Mouse (Mus musculus) heart, embryonic 14.5 days (tissue): ENCODE results near the gene Polr3b. TPM values are rescaled to one million over a fixed set of nuclear protein-coding genes. Genes with fewer than 3 reads are reported as not detected.
A peak's percentile ranks its signal among the peaks of the same experiment; 100 is the strongest.

Experiments
- ATAC-seq: fragments of 200-750 bp; cut with Nextera tagmentation; 2 replicates; pipeline ENCODE4 v1.8.0; 2017; ENCODE audit warnings: low read depth, moderate TSS enrichment; ENCODE audit not compliant: insufficient number of reproducible peaks, insufficient read depth, low FRiP score
- H3K27ac ChIP-seq, 2 experiments: fragments of 200-500 bp in 1 of 2; fragments of 300-500 bp in 1 of 2; sonication (generic) in 1 of 2; replicated peaks in 1 of 2; 2 replicates each; pipeline ENCODE4 v1.5.1; 2012 to 2014; ENCODE audit warnings: low read depth in 2 of 2, low read length in 2 of 2, control low read depth in 1 of 2, mild to moderate bottlenecking in 1 of 2, mixed read lengths in 1 of 2; ENCODE audit not compliant: control insufficient read depth in 1 of 2, insufficient read depth in 1 of 2
- H3K27me3 ChIP-seq: fragments of 300-500 bp; sonication (generic); 2 replicates; pipeline ENCODE4 v1.6.1; 2014; ENCODE audit warnings: mild to moderate bottlenecking, low read length, control low read depth; ENCODE audit not compliant: control insufficient read depth, insufficient read depth
- H3K36me3 ChIP-seq: fragments of 300-500 bp; sonication (generic); 2 replicates; pipeline ENCODE4 v1.6.1; 2014; ENCODE audit warnings: mild to moderate bottlenecking, control low read depth, low read length, mixed read lengths; ENCODE audit not compliant: control insufficient read depth, insufficient read depth
- H3K4me1 ChIP-seq, 2 experiments: fragments of 200-500 bp in 1 of 2; fragments of 300-500 bp in 1 of 2; sonication (generic) in 1 of 2; 2 replicates each; pipeline ENCODE4 v1.6.1; 2012 to 2014; ENCODE audit warnings: low read length in 2 of 2, control low read depth in 1 of 2, mixed read lengths in 1 of 2; ENCODE audit not compliant: control insufficient read depth in 2 of 2, insufficient read depth in 2 of 2
- H3K4me2 ChIP-seq: fragments of 300-500 bp; sonication (generic); 2 replicates; pipeline ENCODE4 v1.6.1; 2014; ENCODE audit warnings: mild to moderate bottlenecking, low read length
- H3K4me3 ChIP-seq, 2 experiments: fragments of 200-500 bp in 1 of 2; fragments of 300-500 bp in 1 of 2; sonication (generic) in 1 of 2; 2 replicates each; pipeline ENCODE4 v1.5.1; 2012 to 2014; ENCODE audit warnings: low read length in 2 of 2, mild to moderate bottlenecking in 2 of 2, control low read depth in 1 of 2, low read depth in 1 of 2, moderate library complexity in 1 of 2; ENCODE audit not compliant: control insufficient read depth in 1 of 2, insufficient read depth in 1 of 2
- H3K9ac ChIP-seq: fragments of 300-500 bp; sonication (generic); 2 replicates; pipeline ENCODE4 v1.6.1; 2014; ENCODE audit warnings: mild to moderate bottlenecking, low read length
- H3K9me3 ChIP-seq: fragments of 300-500 bp; sonication (generic); 2 replicates; pipeline ENCODE4 v1.6.1; 2016; ENCODE audit warnings: low read length, control low read depth; ENCODE audit not compliant: control insufficient read depth
- WGBS: fragments of 180-500 bp; shearing (Covaris S2); extraction: QIAGEN DNeasy Blood & Tissue Kit; methylation state at CpG from one replicate; pipeline ENCODE4 v1.1.7; 2014; 5-methylcytosine and 5-hydroxymethylcytosine counted together
- polyA plus RNA-seq: library from polyadenylated mRNA; unstranded; fragments of >200 nt; fragmentation: Nextera tagmentation; extraction: Ambion mirVana; gene quantifications from 2 replicates; pipeline ENCODE4 v1.2.1, GENCODE M21; 2014

Gene Polr3b
- polyA plus RNA-seq, 1 experiment from 2014 or later = 12.9 TPM

- Histone ChIP-seq H3K4me1 (peaks cover 8 to 11% of the 10 kb centered on the region in 2 experiments; a peak in 3 of 4 replicates), H3K27me3 (no peaks in the 10 kb centered on the region), H3K4me3 (no peak overlapping the region), H3K27ac (peak overlapping the region; percentile 28 to 39; a peak in 2 of 4 replicates), H3K4me2 (no peak overlapping the region), H3K9ac (no peak overlapping the region), H3K36me3 (peaks cover 59% of the 10 kb centered on the region), H3K9me3 (no peaks in the 10 kb centered on the region)
- 77% methylated on average over 13 of the region's 13 CpGs for WGBS
- ATAC-seq = no peak
Observed at GRCm38 (mm10) chr10:84700236-84700987, 78.3 kb downstream of the Polr3b start.

DNA sequence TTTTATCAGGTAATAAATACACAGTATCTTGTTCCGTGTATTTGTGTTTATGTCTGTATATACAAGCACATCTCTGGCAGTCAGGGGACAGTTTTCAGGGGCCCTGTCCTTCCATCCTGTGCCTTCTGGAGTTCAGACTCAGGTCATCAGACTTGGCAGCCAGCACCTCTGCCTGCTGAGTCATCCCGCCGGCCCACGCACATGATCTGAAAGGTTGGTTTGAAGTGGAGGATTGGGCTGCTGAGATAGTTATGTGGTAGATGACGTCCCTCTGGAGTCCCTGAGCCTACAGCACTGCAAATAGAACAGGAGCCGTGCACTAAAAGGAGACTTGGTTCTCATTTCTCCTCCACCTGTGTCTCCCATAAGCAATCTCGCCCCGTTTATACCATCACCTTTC, 79.0 kb downstream of the Polr3b start:
- WGBS = 30% methylated on average over 8 of the region's 8 CpGs
- Histone ChIP-seq H3K27ac (peak overlapping the region in 1 of 2 experiments; percentile 39; a peak in 1 of 4 replicates), H3K4me3 (no peak overlapping the region), H3K9ac (no peak overlapping the region), H3K36me3 (peaks cover 59% of the 10 kb centered on the region), H3K27me3 (no peaks in the 10 kb centered on the region), H3K4me1 (peaks cover 9 to 11% of the 10 kb centered on the region in 2 experiments; a peak in 3 of 4 replicates), H3K9me3 (no peaks in the 10 kb centered on the region), H3K4me2 (no peak overlapping the region)
- ATAC-seq = peak; percentile 43; the same call in 1 of the 2 replicates

GRCm38 (mm10) chr10:84702115-84702514, 80.0 kb downstream of the Polr3b start:
- ATAC-seq = no peak
- H3K4me1 ChIP-seq = peaks cover 12 to 13% of the 10 kb centered on the region in 2 experiments
- H3K9ac ChIP-seq = no peak overlapping the region
- WGBS = 96% methylated on average over 1 of the region's 1 CpGs
- H3K36me3 ChIP-seq = peaks cover 50% of the 10 kb centered on the region
- H3K4me3 ChIP-seq = no peak overlapping the region
- no peaks in the 10 kb centered on the region for H3K27me3 ChIP-seq
- no peak overlapping the region for H3K4me2 ChIP-seq
- no peak overlapping the region for H3K27ac ChIP-seq
- H3K9me3 ChIP-seq = no peaks in the 10 kb centered on the region

GRCm38 (mm10) chr10:84704594-84704993, 82.5 kb downstream of the Polr3b start:
- H3K36me3 ChIP-seq = peaks cover 35% of the 10 kb centered on the region
- 85% methylated on average over 1 of the region's 1 CpGs for WGBS

DNA sequence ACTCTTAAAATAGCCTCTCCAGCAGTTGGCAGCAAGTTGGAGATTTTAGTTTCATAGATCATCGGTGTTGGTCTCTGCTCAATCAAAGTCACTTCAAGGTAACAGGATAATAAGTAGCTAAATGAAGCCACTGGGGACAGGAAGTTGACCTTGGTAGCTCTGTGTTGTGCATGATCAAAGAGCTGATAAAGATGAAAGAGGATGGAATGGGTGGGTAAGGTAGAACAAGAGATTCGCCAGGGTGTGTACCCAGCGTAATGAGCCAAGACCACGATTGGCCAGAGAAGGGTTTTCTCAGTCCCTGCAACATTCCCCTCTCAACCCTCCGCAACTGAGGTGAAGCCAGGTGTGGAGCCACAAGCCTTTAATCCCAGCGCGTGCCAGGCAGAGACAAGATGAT, 83.1 kb downstream of the Polr3b start:
- Histone ChIP-seq H3K27me3 (no peaks in the 10 kb centered on the region), H3K9ac (no peak overlapping the region), H3K4me2 (no peak overlapping the region), H3K36me3 (peaks cover 30% of the 10 kb centered on the region), H3K4me1 (peaks cover 12 to 22% of the 10 kb centered on the region in 2 experiments), H3K9me3 (no peaks in the 10 kb centered on the region), H3K27ac (no peak overlapping the region), H3K4me3 (no peak overlapping the region)
- no peak for ATAC-seq
- 84% methylated on average over 7 of the region's 7 CpGs for WGBS

More at GRCm38 (mm10) chr10:84704594-84704993, 82.5 kb downstream of the Polr3b start:
- H3K4me2 ChIP-seq = no peak overlapping the region
- peaks cover 12 to 22% of the 10 kb centered on the region in 2 experiments for H3K4me1 ChIP-seq
- no peak for ATAC-seq
- no peaks in the 10 kb centered on the region for H3K9me3 ChIP-seq
- H3K4me3 ChIP-seq = no peak overlapping the region
- no peak overlapping the region for H3K9ac ChIP-seq
- no peak overlapping the region for H3K27ac ChIP-seq
- H3K27me3 ChIP-seq = no peaks in the 10 kb centered on the region

- Histone ChIP-seq H3K4me1 (peaks cover 9 to 11% of the 10 kb centered on the region in 2 experiments), H3K4me2 (no peak overlapping the region), H3K9ac (no peak overlapping the region), H3K27me3 (no peaks in the 10 kb centered on the region), H3K27ac (peak overlapping the region in 1 of 2 experiments; percentile 75; a peak in 2 of 4 replicates), H3K36me3 (peaks cover 23% of the 10 kb centered on the region), H3K4me3 (no peak overlapping the region), H3K9me3 (no peaks in the 10 kb centered on the region)
- no peak for ATAC-seq
- 59% methylated on average over 8 of the region's 8 CpGs for WGBS
Observed at GRCm38 (mm10) chr10:84706543-84706942, 84.5 kb downstream of the Polr3b start.

DNA sequence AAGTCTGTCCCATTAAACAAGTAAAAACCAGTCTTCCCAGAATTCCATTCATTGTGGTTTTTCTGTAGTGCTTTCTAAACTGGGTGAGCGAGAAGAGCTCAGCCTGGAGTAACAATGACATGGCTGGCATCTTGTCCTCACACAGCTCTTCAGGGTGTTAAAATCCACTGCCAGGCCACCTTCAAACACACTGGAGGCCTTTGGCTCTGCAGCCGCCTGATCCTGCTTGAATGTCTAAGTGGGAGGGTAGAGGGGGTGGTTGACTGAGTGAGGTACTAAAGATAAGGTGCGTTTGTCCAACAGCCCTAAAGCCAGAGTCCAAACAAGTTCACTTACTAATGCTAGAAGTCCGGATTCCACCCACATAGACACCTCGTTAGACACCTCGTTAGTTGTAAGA, 85.1 kb downstream of the Polr3b start:
- no peaks in the 10 kb centered on the region for H3K27me3 ChIP-seq
- peak; percentile 64; the same call in 1 of the 2 replicates for ATAC-seq
- 21% methylated on average over 6 of the region's 6 CpGs for WGBS
- peaks cover 9 to 17% of the 10 kb centered on the region in 2 experiments for H3K4me1 ChIP-seq
- H3K9ac ChIP-seq = no peak overlapping the region
- no peak overlapping the region for H3K4me3 ChIP-seq
- H3K4me2 ChIP-seq = no peak overlapping the region
- peak overlapping the region; percentile 67 to 75 for H3K27ac ChIP-seq
- peaks cover 17% of the 10 kb centered on the region for H3K36me3 ChIP-seq
- H3K9me3 ChIP-seq = no peaks in the 10 kb centered on the region
